Mouse (Mus musculus) frontal cortex, postnatal 36 days (tissue): ENCODE data around the gene Map7.

Experiments
- DNase-seq, 2 experiments: peaks; one replicate each; pipeline ENCODE4 v3.0.0; 2022; ENCODE audit warnings: low spot score in 2 of 2

Map7 gene

DNA sequence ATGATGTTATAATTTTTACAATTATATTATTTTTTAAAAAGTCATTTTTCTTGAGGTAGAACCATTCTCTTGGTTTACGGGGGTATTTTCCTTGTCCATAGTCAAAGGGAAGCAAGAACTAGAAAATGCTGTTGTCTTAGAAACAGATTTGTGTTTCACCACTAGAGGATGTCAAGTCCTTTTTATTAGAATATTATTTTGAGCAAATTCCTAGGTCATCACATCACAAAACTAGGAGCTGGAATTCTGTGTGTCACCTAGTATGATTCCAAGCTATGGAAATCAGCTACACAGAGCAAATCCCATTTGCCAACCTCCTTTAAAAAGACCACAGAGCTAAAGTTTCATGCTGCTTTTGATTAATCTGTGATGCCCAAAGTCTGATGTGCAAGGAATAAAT lies 3.9 kb downstream of the Map7 start:
- DNase-seq = no peak

DNA sequence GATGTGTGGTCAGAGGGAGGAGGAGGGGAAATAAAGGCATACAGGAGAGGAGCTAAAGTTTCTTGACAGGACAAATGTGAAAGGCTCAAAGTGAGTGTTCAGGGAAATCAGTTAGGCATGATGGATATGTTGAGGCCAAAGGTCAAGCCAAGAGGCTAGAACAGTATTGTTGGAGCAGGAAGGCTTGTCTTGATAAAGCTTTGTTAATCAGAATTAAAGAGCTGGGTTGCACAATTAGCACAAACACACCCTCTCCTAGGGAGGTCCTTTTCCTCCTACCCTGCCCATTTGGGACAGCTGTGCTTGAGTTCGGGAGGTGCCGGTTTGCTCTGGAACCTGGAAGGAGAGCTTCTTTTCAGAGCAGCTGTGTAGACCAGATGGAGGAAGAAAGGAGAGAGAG lies 5.2 kb downstream of the Map7 start:
- DNase-seq = no peak

DNA sequence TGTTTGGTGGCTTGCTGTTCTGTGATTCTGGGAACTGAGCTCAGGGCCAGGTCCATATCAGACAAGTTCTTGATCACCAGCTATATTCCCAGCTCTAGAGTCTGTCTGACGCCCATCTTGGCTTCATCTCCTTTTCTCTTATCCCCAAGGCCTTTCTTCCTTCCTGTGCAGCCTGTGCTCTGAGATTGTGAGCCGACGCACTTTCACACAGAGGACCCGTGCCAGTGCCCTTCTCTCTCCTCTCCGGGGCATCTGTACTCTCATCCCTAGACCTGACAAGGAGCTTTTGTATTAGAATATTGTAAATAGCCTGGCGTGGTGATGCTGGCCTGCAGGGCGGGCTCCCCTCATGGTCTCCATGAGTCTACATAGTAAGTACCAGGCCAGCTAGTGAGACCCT lies 7.1 kb downstream of the Map7 start:
- no peak for DNase-seq

DNA sequence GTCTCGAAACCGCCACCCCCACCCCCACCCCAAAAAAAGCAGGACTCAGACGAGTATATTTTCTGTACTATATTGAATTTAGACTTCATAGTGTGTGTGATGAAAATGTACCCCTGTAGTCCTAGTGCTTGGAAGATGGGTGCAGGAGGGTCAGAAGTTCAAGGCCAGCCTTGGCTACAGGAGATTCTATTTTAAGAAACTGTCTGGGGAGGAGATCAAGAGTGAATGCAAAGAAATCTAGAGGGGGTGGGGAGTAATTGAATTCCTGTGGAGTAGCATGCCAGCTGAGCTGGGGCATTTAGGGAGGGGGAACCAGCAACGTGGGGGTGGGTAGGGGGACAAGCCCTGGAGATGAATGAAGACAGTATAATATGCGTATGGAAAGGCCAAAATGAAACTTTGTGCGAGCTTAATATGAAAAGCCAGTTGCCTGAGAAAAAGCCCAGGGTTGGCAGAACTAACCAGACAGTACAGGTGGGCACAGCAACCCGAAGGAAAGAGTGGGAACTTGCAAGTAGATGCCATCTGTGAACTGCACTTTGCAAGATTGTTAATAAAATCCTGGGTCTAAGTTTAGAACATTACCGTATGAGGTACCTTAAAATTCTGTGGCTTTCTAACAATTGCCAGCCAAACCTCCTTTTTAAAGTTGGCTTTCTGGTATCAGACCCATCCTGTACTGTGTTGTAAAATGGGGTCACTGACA lies 8.9 kb downstream of the Map7 start:
- no peak for DNase-seq

DNA sequence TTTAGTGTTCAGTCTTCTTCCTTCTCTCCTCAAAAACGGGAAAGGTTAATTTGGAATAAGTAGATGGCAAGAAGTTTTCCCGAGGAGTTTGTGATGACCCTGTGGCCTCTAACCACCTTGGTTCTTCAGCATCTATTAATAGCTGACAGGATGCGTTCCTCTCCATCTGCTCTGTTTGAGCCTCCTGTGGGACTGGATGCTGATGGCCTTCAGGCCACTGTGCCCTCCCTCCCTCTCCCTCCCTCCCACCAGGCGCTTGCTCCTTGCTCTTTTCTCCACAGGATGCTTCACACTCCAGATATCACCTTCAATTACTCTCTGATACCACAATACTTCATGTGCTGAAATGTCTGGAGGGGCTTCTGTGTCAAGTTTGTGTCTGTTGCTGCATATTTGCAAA lies 10.5 kb downstream of the Map7 start:
- DNase-seq = no peak

DNA sequence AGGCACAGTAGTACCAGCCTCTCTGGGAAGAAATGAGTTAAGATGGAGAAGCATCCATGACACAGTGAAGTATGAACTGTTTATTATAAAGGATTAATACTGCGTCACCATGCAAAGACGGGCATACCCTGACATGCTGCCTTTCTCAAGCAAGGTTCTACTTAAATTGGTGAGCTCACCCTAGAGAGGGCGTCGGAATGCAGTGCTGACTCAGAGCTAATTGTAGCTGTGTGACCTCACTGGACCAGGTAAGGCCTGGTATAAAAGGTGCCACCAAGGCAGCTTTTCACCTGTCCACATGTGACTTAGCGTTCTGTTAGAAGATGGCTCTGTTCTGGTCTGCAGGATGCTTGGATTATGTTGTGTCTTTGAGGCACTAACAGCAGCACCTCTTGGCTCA lies 11.0 kb downstream of the Map7 start:
- no peak for DNase-seq

DNA sequence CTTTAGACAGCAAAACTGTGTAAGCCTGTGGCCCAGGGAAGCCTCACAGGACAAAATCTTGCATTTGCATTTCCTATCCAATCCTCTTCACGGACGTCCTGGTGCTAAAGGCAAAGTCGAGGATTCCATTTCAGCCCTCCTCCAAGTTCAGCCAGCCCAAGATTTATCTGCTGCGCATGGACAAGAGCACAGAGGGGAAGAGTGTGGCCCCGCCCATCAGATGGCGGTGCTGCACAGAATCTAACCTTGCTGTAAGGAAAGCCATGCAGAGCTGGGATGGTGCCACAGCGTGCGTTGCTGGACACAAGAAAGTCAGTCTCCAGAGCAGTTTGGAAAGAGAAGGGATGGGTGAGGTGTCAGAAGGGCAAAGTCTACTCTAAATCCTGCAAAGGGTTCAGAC lies 12.6 kb downstream of the Map7 start:
- DNase-seq = no peak

DNA sequence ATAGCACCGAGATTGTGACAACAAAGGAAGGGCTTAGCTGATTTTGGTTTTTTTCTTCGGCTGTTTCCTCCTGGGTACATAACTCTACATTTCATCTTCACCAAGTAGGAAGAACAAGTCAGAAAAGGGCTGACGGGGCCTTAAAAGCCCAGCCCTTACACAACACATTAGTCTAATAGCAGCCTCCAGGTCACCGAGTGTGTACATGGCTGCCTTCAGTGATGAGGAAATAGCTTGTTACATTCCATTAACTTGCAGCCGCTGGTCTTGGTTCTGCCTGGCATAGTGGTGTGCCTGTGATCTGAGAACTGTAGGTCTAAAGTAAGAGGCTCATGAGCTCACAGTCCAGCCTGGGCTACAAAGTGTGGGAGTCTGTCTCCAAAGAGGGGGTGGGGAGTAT lies 16.5 kb downstream of the Map7 start:
- no peak for DNase-seq

DNA sequence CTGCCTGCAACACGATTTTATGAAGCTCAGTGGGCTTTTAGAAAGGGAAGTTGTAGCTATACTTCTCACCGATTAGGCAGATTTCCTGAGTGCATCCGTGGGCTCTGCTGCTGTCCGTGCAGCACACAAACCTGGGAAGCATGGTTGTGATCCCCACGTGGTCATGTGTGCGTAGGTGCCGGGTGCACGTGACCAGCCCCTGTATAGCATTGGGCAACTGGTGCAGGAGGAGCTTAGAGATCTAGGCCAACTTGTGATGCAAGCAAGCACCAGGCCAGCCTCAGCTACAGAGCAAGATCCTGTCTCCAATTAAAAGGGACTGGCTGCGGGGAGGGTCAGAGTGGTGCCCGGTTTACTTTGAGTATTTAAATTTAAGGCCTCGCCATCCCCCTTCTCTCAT lies 18.5 kb downstream of the Map7 start:
- peak; percentile 35 to 63 for DNase-seq

DNA sequence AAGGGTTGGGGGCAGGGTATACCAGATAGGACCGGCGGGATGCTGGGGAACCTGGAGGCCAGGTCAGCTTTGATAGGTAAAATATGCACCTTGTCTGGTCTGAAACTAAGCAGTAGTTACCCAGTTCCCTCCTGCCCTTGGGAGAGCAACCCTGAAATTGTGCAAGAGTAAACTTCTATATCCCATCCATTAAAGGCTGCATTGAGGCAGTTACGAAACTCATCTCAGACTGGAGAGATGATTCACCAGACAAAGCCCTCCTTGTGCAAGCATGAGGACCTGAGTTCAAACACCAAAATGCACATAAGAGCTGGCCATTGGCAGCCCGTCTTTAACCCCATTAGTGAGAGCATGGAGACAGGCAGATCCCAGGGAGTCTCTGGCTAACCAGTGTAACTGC lies 19.2 kb downstream of the Map7 start:
- no peak for DNase-seq

DNA sequence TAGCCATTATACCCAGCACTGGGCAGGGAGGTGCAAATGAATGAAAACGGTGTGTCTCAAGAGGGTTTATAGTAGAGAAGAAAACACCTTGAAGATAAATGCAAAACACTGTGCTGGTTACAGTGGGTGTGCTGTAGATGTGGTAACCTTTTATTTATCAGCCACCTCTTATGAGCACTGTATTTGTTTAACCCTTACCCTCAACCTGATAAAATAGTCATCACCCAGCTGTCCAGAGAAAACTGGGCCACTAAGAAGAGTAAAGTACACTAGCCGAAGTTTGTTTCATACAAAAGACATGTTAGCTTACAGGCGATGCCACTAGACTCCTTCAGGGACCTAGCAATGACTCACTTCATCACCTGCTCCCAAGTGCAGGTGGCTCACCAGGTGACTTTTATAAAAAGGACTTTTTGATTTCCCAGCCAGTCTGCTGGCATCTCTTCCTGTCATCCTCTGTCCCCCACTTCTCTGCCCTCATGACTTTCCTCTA lies 21.0 kb downstream of the Map7 start:
- DNase-seq = no peak

DNA sequence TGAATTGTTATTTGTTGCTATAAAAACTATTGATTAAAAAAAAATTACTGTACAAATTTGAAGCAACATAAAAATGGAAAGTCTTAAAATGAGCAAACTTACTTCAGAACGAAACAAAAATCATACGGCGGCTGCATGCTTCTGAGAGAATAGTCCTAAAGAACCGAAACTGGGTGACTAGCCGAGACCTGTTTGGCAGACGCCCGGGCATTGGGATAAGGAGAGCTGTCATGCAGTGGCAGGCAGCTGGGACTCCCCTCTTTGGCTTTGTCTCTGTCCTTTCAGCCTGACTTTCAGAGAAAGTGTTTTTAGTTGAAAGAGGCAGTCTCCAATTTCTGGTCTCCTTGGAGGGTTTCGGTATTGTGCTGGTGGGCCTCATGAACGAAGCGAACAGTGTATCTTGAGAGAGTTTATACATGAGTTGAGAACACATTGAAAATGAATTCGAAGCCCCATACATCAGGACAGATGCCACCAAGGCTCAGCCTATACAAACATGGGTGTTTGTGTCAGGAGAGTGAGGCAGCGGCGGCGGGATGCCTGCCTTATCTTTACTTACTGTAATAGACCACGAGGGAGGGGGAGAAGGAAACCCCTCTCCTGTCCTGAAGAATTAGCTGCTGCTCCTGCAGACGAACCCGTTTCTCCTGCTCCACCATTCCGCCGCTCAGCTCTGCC lies 21.8 kb downstream of the Map7 start:
- no peak for DNase-seq

DNA sequence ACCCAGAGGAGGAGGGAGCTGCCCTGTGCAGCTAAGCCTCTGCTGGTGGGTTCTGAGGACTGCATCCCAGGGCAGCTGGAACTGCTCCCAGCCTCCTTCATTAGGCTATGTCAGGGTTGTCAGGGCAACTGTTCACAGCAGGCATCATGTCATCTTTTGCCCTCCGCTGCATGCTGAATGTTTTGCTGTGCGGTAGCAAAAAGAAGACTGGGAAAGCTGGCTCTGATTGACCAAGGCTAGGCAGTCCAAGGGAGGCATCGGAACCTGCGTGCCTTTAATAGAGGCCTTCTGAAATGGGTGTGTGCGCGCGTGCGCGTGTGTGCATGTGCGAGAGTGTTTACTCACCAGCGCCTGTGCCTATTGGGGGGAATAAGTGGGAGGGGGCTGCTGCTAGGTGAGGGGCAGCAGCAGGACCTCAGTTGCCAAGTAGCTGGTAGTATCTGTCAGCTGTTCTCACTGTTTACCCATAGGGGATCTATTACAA lies 22.4 kb downstream of the Map7 start:
- peak; percentile 83 to 90 for DNase-seq

DNA sequence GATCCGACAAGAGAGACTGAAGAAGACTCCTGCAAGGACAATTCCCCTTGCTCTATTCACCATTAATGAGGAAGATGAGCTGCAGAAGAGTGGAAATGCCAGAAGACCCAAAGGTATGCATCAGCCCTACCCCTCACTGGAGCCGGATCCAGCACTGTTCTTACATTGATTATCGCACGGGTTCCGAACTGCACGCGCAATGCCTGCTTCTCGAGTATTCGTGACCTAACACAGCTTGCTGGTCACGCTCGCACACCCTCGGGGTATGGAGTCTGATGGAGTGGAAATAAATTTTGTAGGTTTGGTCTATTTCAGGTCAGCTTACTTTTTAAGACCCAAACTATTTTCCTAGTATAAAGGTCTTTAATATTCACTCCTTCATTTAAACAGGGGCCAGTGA lies 22.9 kb downstream of the Map7 start:
- DNase-seq = no peak

DNA sequence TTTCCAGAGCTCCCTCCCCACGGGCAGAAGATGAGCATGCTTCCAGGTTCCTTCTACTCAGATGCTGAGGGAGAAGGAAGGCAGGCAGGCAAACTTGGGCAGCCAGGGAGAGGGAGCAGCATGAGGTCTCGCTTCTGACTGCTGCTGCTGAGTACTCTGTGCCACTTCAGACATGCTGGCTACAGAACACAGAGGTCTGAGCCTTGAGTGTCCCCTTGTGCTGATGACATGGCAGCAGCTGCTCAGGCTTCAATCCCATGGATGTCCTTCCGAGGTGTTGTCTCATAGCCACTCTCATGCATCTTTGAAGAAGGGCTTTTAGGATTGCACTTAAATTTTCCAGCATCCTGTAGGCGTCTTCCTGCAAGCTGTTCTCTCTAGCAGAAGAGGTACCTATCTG lies 23.5 kb downstream of the Map7 start:
- peak; percentile 41 to 44 for DNase-seq

DNA sequence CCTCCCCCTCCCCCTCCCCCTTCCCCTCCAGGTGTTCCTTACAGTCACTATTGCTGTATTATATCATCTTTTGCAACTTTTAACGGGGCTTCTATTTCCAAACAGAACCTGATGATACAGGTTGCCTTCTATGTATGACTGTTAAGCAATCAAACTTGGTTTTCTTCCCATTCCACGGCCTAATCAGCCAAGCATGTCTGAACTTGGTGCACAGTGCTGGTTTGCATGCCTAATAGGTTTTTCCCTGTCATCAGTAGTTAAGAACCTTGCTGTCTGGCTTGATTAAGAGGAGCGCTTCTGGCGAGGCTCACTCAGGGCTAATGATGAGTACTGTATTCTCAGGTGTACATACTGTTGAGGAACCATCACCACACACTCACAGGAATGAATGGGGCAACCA lies 25.5 kb downstream of the Map7 start:
- no peak for DNase-seq

DNA sequence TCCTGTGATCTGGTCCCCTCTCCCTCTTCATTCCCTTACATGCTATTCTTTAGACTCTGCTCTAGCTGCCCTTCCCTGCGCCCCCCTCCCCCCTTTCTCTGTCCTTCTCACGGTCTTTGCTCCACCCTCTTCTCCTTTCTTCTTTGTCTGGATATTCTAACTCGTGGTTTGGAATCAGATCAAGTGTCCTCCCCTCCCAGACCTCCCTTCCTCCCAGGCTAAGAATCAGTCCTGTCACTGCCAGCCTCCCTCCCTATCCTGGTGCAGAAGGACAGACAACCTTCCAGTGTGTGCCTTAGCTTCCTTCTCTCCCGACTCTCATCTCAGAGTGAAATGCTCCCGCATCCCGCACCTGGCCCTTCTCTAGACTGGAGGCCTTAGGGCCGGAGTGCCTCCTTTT lies 27.8 kb downstream of the Map7 start:
- DNase-seq = no peak

DNA sequence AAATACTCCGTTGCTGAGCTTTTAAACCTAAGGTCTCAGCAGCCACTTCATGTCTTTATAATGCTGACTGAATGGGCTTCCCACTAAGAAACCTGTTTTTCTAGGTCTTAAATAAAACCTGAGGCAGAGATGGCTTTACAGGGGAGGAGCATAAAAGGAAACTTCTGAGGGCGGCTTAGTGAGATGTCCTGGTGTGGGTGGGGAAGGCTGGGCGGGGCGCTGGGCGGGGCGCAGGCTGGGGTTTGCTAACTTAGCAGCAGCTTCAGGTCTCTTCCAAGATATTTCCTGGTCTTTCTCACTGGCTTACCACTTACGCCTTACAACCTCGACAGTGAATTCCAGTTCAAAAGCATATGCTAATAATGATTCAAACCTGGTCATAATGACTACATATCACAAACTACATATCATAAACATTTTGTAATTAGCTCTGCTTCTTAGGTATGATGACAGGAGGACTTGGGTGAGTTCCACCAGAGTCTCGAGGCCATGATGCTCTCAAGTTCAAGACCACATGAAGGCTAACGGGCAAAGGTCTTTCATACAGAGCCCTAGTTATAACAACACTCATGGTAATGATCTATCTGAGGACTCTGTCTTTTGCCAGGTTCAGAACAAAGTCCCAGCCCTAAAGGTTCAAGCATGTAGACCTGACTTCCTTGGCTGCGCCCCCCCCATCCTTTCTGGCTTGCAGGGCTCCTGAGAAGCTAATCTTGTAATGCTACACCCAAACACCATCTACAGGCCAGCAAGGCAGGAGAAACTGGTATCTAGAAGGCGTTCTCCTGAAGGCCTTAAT lies 30.7 kb downstream of the Map7 start:
- DNase-seq = no peak

DNA sequence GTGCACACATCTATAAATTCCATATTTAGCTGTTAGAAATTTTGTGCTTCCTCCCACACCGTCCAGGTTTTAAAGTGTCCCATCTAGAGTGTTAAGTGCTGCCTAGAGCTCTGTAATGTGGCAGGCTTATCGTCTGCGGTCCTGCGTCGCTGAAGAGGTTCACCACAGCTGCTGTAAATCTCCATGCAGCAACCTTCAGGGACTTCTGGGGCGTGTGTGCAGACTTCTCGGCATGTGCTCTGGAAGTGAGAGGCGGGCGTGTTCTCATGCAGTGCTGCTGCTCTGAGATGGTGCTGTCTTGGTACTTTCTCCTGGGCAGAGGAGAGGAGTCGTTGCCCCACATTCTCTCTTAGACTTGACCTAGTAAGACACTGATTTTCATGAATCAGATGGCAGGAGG lies 32.9 kb downstream of the Map7 start:
- peak in 1 of 2 experiments; percentile 53 for DNase-seq

DNA sequence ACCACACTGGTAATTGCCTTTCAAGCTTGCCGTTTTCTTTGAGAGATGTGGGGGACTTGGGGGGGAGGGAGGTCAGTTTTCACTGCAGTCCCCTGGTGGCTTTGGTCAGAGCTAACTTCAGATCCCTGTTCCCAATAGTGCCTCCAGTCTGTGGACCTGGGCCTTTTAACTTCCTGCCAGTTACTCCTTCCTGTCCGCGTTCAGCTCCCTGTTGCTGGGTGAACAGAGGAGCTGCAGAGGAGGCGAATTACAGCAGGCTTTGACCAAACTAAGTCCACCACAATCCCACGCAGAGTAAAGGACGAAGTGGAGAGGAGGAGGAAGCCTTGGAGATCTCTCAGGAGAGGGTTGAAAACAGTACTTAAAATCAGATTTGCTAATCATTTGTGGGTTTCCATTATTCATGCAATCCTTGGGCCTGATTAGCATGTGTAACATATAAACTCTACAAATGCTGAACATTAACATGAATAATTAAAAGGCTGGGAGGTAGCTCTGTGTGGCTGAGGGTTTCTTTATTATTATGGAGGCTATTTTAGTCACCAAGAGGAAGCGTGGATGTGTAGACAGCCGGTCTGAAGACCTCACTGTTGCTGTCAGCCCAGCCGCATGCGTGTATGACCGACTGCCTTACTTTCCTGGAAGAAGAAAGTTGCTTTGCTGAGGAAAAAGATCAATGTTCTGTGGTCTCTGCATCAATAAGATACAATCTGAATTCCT lies 33.6 kb downstream of the Map7 start:
- DNase-seq = no peak

DNA sequence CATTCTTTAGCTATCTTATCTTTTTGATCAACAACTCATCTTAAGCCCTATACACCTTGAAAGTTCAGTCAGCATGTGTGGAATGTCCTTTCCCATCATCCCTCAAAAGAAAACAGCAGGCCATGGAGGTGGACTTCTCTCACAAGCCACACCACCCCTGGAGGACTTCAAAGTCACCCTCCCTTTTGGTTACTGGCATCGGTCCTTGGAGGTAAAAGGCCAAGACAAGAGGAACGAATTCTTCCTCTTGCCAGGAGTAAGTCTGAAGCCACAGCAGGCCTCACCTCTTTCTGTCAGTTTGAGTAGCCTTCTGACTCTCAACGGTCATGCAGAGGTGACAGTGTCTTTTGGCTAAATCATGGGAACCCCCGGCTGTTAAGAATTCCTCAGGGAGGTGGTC lies 36.1 kb downstream of the Map7 start:
- no peak for DNase-seq

DNA sequence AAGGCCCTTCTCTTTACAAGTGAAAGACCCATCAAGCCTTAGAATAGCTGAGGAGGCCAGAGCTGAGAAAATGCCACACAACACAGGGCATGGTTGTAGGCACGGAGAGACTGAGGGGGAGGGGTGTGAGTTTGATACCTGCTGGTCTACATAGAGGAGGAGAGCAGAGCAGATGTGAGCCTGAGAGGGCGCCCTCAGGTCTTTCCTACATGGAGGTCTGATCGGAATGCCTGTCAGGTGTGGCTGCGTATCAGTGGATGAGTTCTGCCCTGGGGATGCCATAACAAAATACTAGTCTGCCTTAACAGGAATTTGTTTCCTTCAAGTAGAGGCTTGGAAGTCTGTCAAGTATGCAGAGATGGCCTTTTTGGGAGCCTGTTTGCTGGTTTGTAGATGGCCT lies 37.0 kb downstream of the Map7 start:
- no peak for DNase-seq
